Mouse (Mus musculus) E14TG2a.4 (cell line): ENCODE data around the gene Olfr523.

Experiments used
- CTCF ChIP-seq: conservative IDR thresholded peaks from 2 replicates; pipeline ENCODE4 v1.5.1; 2014; ENCODE audit warnings: low read length
- POU5F1 ChIP-seq: IDR thresholded peaks from 2 replicates; pipeline ENCODE4 v1.6.1; 2014; ENCODE audit warnings: low read length, borderline replicate concordance

- TF ChIP-seq POU5F1 (no peak), CTCF (no peak)
These were observed 47.4 kb downstream of the Olfr523 start for GRCm38 (mm10) chr7:140220375-140220774.
